Mouse (Mus musculus) cerebellum, postnatal 25 days (tissue): ENCODE data around the gene Rfx8.

Experiments used
- DNase-seq, 2 experiments: peaks; one replicate each; pipeline ENCODE4 v3.0.0; 2021; ENCODE audit warnings: mixed read lengths in 2 of 2

Rfx8 gene

GRCm38 (mm10) chr1:39644333-39644732, 76.5 kb downstream of the Rfx8 start:
- no peak for DNase-seq

GRCm38 (mm10) chr1:39641667-39642066, 79.1 kb downstream of the Rfx8 start:
- DNase-seq = no peak

GRCm38 (mm10) chr1:39637139-39637538, 83.7 kb downstream of the Rfx8 start:
- DNase-seq = no peak

- DNase-seq = no peak
Observed at GRCm38 (mm10) chr1:39636660-39637059, 84.1 kb downstream of the Rfx8 start.

GRCm38 (mm10) chr1:39636196-39636595, 84.6 kb downstream of the Rfx8 start:
- no peak for DNase-seq

GRCm38 (mm10) chr1:39628606-39629005, 92.2 kb downstream of the Rfx8 start:
- DNase-seq = no peak

GRCm38 (mm10) chr1:39625491-39625890, 95.3 kb downstream of the Rfx8 start:
- DNase-seq = no peak

GRCm38 (mm10) chr1:39623729-39624128, 97.1 kb downstream of the Rfx8 start:
- no peak for DNase-seq

GRCm38 (mm10) chr1:39623106-39623505, 97.7 kb downstream of the Rfx8 start:
- no peak for DNase-seq

GRCm38 (mm10) chr1:39618524-39618923, 102.3 kb downstream of the Rfx8 start:
- no peak for DNase-seq

GRCm38 (mm10) chr1:39615526-39615925, 105.3 kb downstream of the Rfx8 start:
- DNase-seq = no peak
